Mouse (Mus musculus) small intestine, adult 2 months (tissue): ENCODE results near the gene Nrn1. TPM values are rescaled to one million over a fixed set of nuclear protein-coding genes. Genes with fewer than 3 reads are reported as not detected.
A peak's percentile ranks its signal among the peaks of the same experiment; 100 is the strongest.

ENCODE experiments used
- H3K27ac ChIP-seq: fragments of 200-500 bp; 2 replicates; pipeline ENCODE4 v1.5.1; 2012; ENCODE audit warnings: low read depth, low read length, control low read depth, inconsistent platforms; ENCODE audit not compliant: insufficient read depth
- H3K27me3 ChIP-seq: fragments of 200-500 bp; 2 replicates; pipeline ENCODE4 v1.6.1; 2012; ENCODE audit warnings: mild to moderate bottlenecking, moderate library complexity, low read length, inconsistent platforms; ENCODE audit not compliant: control insufficient read depth, insufficient read depth
- H3K36me3 ChIP-seq: fragments of 200-500 bp; 2 replicates; pipeline ENCODE4 v1.6.1; 2012; ENCODE audit warnings: mild to moderate bottlenecking, low read length, control low read depth, inconsistent platforms; ENCODE audit not compliant: control insufficient read depth, insufficient read depth
- H3K4me1 ChIP-seq: fragments of 200-500 bp; 2 replicates; pipeline ENCODE4 v1.6.1; 2012; ENCODE audit warnings: low read length, inconsistent platforms, mixed read lengths; ENCODE audit not compliant: control insufficient read depth, insufficient read depth, insufficient read length
- H3K4me3 ChIP-seq: fragments of 200-500 bp; 2 replicates; pipeline ENCODE4 v1.5.1; 2012; ENCODE audit warnings: low read depth, mild to moderate bottlenecking, control low read depth, inconsistent platforms, low read length, moderate library complexity
- CTCF ChIP-seq: fragments of 200-500 bp; IDR thresholded peaks from 2 replicates; pipeline ENCODE4 v1.5.1; 2012; ENCODE audit warnings: low read depth, mild to moderate bottlenecking, control low read depth, inconsistent platforms, low read length, moderate library complexity, mixed read lengths; ENCODE audit not compliant: insufficient replicate concordance, insufficient read length; ENCODE audit errors: extremely low read depth
- POLR2A ChIP-seq: fragments of 200-500 bp; IDR thresholded peaks from 2 replicates; pipeline ENCODE4 v1.6.1; 2012; ENCODE audit warnings: low read depth, mild to moderate bottlenecking, control low read depth, inconsistent platforms, low read length, moderate library complexity
- WGBS: fragments of 180-500 bp; shearing (Covaris S2); methylation state at CpG from one replicate; pipeline ENCODE4 v1.1.7; 2018; 5-methylcytosine and 5-hydroxymethylcytosine counted together
- polyA plus RNA-seq: library from polyadenylated mRNA; depleted of rRNA; stranded (reverse); fragments of >200 nt; gene quantifications from 2 replicates; pipeline ENCODE4 v1.2.3, GENCODE M21; 2012; rRNA removed

The Nrn1 gene
- 0.38 and 1.4 TPM in 2 replicates for polyA plus RNA-seq

- H3K4me3 ChIP-seq = peak within 1 kb of the TSS; percentile 66
- 2% methylated on average over 50 of the region's 50 CpGs for WGBS
- H3K27me3 ChIP-seq = peaks cover 32% of the 10 kb centered on the region
- no peak for TF ChIP-seq POLR2A
- TF ChIP-seq CTCF = no peak
- no peaks in the 10 kb centered on the region for H3K36me3 ChIP-seq
- no peak within 1 kb of the TSS for H3K27ac ChIP-seq
- no peaks in the 10 kb centered on the region; the same call in 1 of the 2 replicates for H3K4me1 ChIP-seq
These were observed at the start of gene Nrn1 for GRCm38 (mm10) chr13:36734731-36735571. Nrn1 (minus strand) TSS chr13:36735131.

GRCm38 (mm10) chr13:36779626-36780025 is 44.7 kb upstream of the Nrn1 start:
- H3K4me3 ChIP-seq = no peak overlapping the region
- no peaks in the 10 kb centered on the region for H3K36me3 ChIP-seq
- H3K4me1 ChIP-seq = no peaks in the 10 kb centered on the region
- TF ChIP-seq POLR2A = no peak
- no peak for TF ChIP-seq CTCF
- H3K27ac ChIP-seq = no peak overlapping the region
- WGBS = 77% methylated on average over 5 of the region's 5 CpGs
- H3K27me3 ChIP-seq = no peaks in the 10 kb centered on the region

GRCm38 (mm10) chr13:36766801-36767200 is 31.9 kb upstream of the Nrn1 start:
- H3K36me3 ChIP-seq = no peaks in the 10 kb centered on the region
- 71% methylated on average over 2 of the region's 2 CpGs for WGBS
- H3K4me3 ChIP-seq = no peak overlapping the region
- no peak overlapping the region for H3K27ac ChIP-seq
- no peaks in the 10 kb centered on the region for H3K27me3 ChIP-seq
- TF ChIP-seq POLR2A (no peak), CTCF (no peak)
- H3K4me1 ChIP-seq = no peaks in the 10 kb centered on the region

GRCm38 (mm10) chr13:36751861-36752260 is 16.9 kb upstream of the Nrn1 start:
- Histone ChIP-seq H3K36me3 (no peaks in the 10 kb centered on the region), H3K27me3 (no peaks in the 10 kb centered on the region), H3K27ac (no peak overlapping the region), H3K4me1 (0 out of 2 replicates have a peak, but pooled peaks cover 2% of the 10 kb centered on the region), H3K4me3 (no peak overlapping the region)
- TF ChIP-seq CTCF = no peak
- 90% methylated on average over 3 of the region's 3 CpGs for WGBS

- no peak for TF ChIP-seq POLR2A
- no peak for TF ChIP-seq CTCF
- no peak overlapping the region for H3K27ac ChIP-seq
- H3K36me3 ChIP-seq = no peaks in the 10 kb centered on the region
- WGBS = 64% methylated on average over 2 of the region's 2 CpGs
- no peak overlapping the region for H3K4me3 ChIP-seq
- 0 out of 2 replicates have a peak, but pooled peaks cover 2% of the 10 kb centered on the region for H3K4me1 ChIP-seq
- no peaks in the 10 kb centered on the region for H3K27me3 ChIP-seq
These were observed 15.1 kb upstream of the Nrn1 start for GRCm38 (mm10) chr13:36750056-36750455.

GRCm38 (mm10) chr13:36736619-36736996 is 1.7 kb upstream of the Nrn1 start:
- no peaks in the 10 kb centered on the region for H3K36me3 ChIP-seq
- H3K4me3 ChIP-seq = peak overlapping the region; percentile 66
- no peak for TF ChIP-seq POLR2A
- TF ChIP-seq CTCF = no peak
- no peaks in the 10 kb centered on the region; the same call in 1 of the 2 replicates for H3K4me1 ChIP-seq
- no peak overlapping the region for H3K27ac ChIP-seq
- H3K27me3 ChIP-seq = peaks cover 32% of the 10 kb centered on the region
- 26% methylated on average over 9 of the region's 9 CpGs for WGBS

- Histone ChIP-seq H3K4me3 (peak overlapping the region; percentile 66), H3K27me3 (peaks cover 32% of the 10 kb centered on the region)
- WGBS = 1% methylated on average over 37 of the region's 39 CpGs
These were observed 1.1 kb upstream of the Nrn1 start for GRCm38 (mm10) chr13:36735901-36736618.

More at GRCm38 (mm10) chr13:36735901-36736618, 1.1 kb upstream of the Nrn1 start:
- Histone ChIP-seq H3K27ac (no peak overlapping the region), H3K4me1 (no peaks in the 10 kb centered on the region; the same call in 1 of the 2 replicates), H3K36me3 (no peaks in the 10 kb centered on the region)
- TF ChIP-seq CTCF (no peak), POLR2A (no peak)
